In the genomic region with DNA sequence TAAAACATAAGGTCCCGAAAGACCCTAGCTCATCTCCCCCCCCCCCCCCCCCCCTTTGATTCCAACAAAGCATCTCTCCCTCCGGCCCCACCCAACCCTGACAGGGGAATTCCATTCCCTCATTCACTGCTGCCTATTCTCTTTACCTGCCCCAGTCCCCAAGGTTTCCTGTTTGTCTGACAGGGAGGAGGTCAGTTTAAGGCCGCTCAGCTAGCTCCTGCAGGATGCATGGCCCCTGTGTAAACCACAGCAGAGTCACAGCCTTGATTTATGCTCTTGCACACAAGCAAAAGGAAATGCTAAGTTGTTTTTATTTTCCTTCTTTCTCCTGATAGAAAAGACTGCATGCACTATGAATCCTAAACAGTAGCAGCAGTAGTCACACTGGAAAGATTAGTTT, we compare ENCODE assay signal across 23 mouse cellular contexts.
DNase-seq lines count a peak whose midpoint lies in the region; ATAC-seq and TF ChIP-seq lines count a peak whose summit lies in the region.
"Had no signal": no experiment of that assay in that cellular context is flagged by ENCODE, and none has a peak within 500 bp of the region (broad histone marks: within the 10 kb centered on the region; RNA-seq: fewer than 3 reads in every experiment).

No protein-coding gene starts in this region.

- H3K4me1 ChIP-seq in lung, embryonic 16.5 days (replicated peaks; ENCODE audit: control insufficient read depth, insufficient read depth, low read length), result peaks cover 3% of the 10 kb centered on the region; the same call in 1 of the 2 replicates
- H3K4me1 ChIP-seq in hindbrain, embryonic 14.5 days (replicated peaks; ENCODE audit: control insufficient read depth, insufficient read depth, low read length), result no peaks in the 10 kb centered on the region
- H3K4me1 ChIP-seq: forebrain, embryonic 12.5 days; hindbrain, embryonic 12.5 days; neural tube, embryonic 15.5 days had no signal

- H3K9ac ChIP-seq in lung, embryonic 16.5 days (ENCODE audit: low read length), result no peak overlapping the region
- no peak overlapping the region for H3K9ac ChIP-seq in hindbrain, embryonic 14.5 days
- H3K9ac ChIP-seq: forebrain, embryonic 12.5 days; hindbrain, embryonic 12.5 days; liver, postnatal 0 days; neural tube, embryonic 15.5 days had no signal

- no peak for DNase-seq in gastrocnemius, adult 2 months
- no peak for DNase-seq in gastrocnemius, postnatal 14 days
- no peak for DNase-seq in lung, postnatal 25 days (ENCODE audit: low spot score)
- peak; percentile 50 for DNase-seq in kidney, postnatal 14 days
- DNase-seq in hindbrain, embryonic 14.5 days (ENCODE audit: low spot score), result no peak
- DNase-seq in cerebellum, adult 9-10 months, result no peak
- DNase-seq: cerebellum, adult 18-20 months; gastrocnemius, postnatal 36 days; heart, postnatal 10 days; liver; liver, postnatal 0 days; midbrain, embryonic 14.5 days; spleen, adult 18-20 months; thymus, adult 18-20 months had no signal

- H3K27ac ChIP-seq in gastrocnemius, adult 2 months, result 0 out of 2 replicates have a peak overlapping the region, but pooled peaks have one; percentile 38
- H3K27ac ChIP-seq in lung, embryonic 16.5 days (ENCODE audit: low read length), result no peak overlapping the region
- no peak overlapping the region for H3K27ac ChIP-seq in hindbrain, embryonic 14.5 days
- H3K27ac ChIP-seq: forebrain, embryonic 12.5 days; hindbrain, embryonic 12.5 days; layer of hippocampus, adult 2 months; neural tube, embryonic 15.5 days had no signal

- no peak overlapping the region for H3K4me2 ChIP-seq in lung, embryonic 16.5 days (ENCODE audit: low read depth, low read length)
- no peak overlapping the region for H3K4me2 ChIP-seq in hindbrain, embryonic 14.5 days (replicated peaks)
- H3K4me2 ChIP-seq: forebrain, embryonic 12.5 days; hindbrain, embryonic 12.5 days; neural tube, embryonic 15.5 days had no signal

- no peak overlapping the region for H3K4me3 ChIP-seq in gastrocnemius, adult 2 months
- H3K4me3 ChIP-seq in lung, embryonic 16.5 days (ENCODE audit: low read length), result no peak overlapping the region
- no peak overlapping the region for H3K4me3 ChIP-seq in hindbrain, embryonic 14.5 days (replicated peaks; ENCODE audit: low read length)
- H3K4me3 ChIP-seq: forebrain, embryonic 12.5 days; hindbrain, embryonic 12.5 days; layer of hippocampus, adult 2 months; megakaryocyte, embryonic 14.5 days; myocyte; neural tube, embryonic 15.5 days had no signal

- no peak for TF ChIP-seq CTCF in gastrocnemius, adult 2 months (IDR thresholded peaks at IDR 0.05)

- no peaks in the 10 kb centered on the region for H3K27me3 ChIP-seq in lung, embryonic 16.5 days (ENCODE audit: control insufficient read depth, insufficient read depth, low read depth, low read length)
- H3K27me3 ChIP-seq in hindbrain, embryonic 14.5 days (ENCODE audit: control insufficient read depth, insufficient read depth, low read length), result no peaks in the 10 kb centered on the region
- H3K27me3 ChIP-seq: CH12.LX; forebrain, embryonic 12.5 days; hindbrain, embryonic 12.5 days; megakaryocyte, embryonic 14.5 days; neural tube, embryonic 15.5 days had no signal

- H3K36me3 ChIP-seq in lung, embryonic 16.5 days (ENCODE audit: control insufficient read depth, insufficient read depth, low read length), result peaks cover 16% of the 10 kb centered on the region
- peaks cover 43% of the 10 kb centered on the region for H3K36me3 ChIP-seq in hindbrain, embryonic 14.5 days (replicated peaks; ENCODE audit: control insufficient read depth, insufficient read depth)

- ATAC-seq in lung, embryonic 16.5 days (ENCODE audit: low read depth), result peak; percentile 57; the same call in 1 of the 2 replicates
- peak; percentile 36 for ATAC-seq in inflammation-experienced regulatory T-cells, adult 6 months
- no peak for ATAC-seq in hindbrain, embryonic 14.5 days (ENCODE audit: low FRiP score)
- ATAC-seq: liver, postnatal 0 days had no signal

- no peaks in the 10 kb centered on the region for H3K9me3 ChIP-seq in lung, embryonic 16.5 days (ENCODE audit: control insufficient read depth, low read length)
- H3K9me3 ChIP-seq in hindbrain, embryonic 14.5 days (ENCODE audit: control insufficient read depth, low read length), result no peaks in the 10 kb centered on the region
- H3K9me3 ChIP-seq: forebrain, embryonic 12.5 days; hindbrain, embryonic 12.5 days; megakaryocyte, embryonic 14.5 days; neural tube, embryonic 15.5 days had no signal

- 55% methylated on average over 3 of the region's 3 CpGs for WGBS in lung, embryonic 16.5 days
- 70% methylated on average over 3 of the region's 3 CpGs for WGBS in hindbrain, embryonic 14.5 days

- intact Hi-C loops in gastrocnemius, adult 2 months (cut with DNase I), result no loop called here
- intact Hi-C loops in gastrocnemius, postnatal 14 days (cut with DNase I; ENCODE audit: low total_unique reads), result no loop called here
